Mouse (Mus musculus): ENCODE measurements around the gene Hoxb4.

Gene Hoxb4

GRCm38 (mm10) chr11:96316696-96317607, 1.1 kb upstream of the Hoxb4 start:
- DNase-seq, result no peak

- DNase-seq, result peak; percentile 92
These were observed 452 bp downstream of the Hoxb4 start for GRCm38 (mm10) chr11:96318368-96319070.

GRCm38 (mm10) chr11:96319071-96319902, 1.2 kb downstream of the Hoxb4 start:
- DNase-seq, result peak; percentile 84

- peak; percentile 77 for DNase-seq
These were observed 1.8 kb downstream of the Hoxb4 start for GRCm38 (mm10) chr11:96319910-96320309.

- DNase-seq, result no peak
These were observed 2.6 kb downstream of the Hoxb4 start for GRCm38 (mm10) chr11:96320688-96321087.

GRCm38 (mm10) chr11:96321846-96322245, 3.8 kb downstream of the Hoxb4 start:
- no peak for DNase-seq

- DNase-seq, result no peak
These were observed 4.7 kb downstream of the Hoxb4 start for GRCm38 (mm10) chr11:96322738-96323137.

GRCm38 (mm10) chr11:96323154-96323553, 5.1 kb downstream of the Hoxb4 start, which contains the start of gene Hoxb3:
Hoxb3 (plus strand) TSS chr11:96323326.
- no peak for DNase-seq

GRCm38 (mm10) chr11:96324125-96324524, 6.1 kb downstream of the Hoxb4 start:
- DNase-seq, result no peak

GRCm38 (mm10) chr11:96324965-96325364, 6.9 kb downstream of the Hoxb4 start:
- no peak for DNase-seq

- DNase-seq, result no peak
These were observed 7.7 kb downstream of the Hoxb4 start for GRCm38 (mm10) chr11:96325747-96326212.

- DNase-seq, result no peak
These were observed 8.6 kb downstream of the Hoxb4 start for GRCm38 (mm10) chr11:96326705-96327104.

- no peak for DNase-seq
These were observed 9.1 kb downstream of the Hoxb4 start for GRCm38 (mm10) chr11:96327122-96327521.

- DNase-seq, result no peak
These were observed 9.7 kb downstream of the Hoxb4 start for GRCm38 (mm10) chr11:96327750-96328149.

- DNase-seq, result no peak
These were observed 10.5 kb downstream of the Hoxb4 start for GRCm38 (mm10) chr11:96328605-96329004.

GRCm38 (mm10) chr11:96332105-96332504, 14.0 kb downstream of the Hoxb4 start:
- no peak for DNase-seq

- no peak for DNase-seq
These were observed 14.6 kb downstream of the Hoxb4 start for GRCm38 (mm10) chr11:96332618-96333032.

- DNase-seq, result no peak
These were observed 15.4 kb downstream of the Hoxb4 start for GRCm38 (mm10) chr11:96333241-96334001.

GRCm38 (mm10) chr11:96334002-96334364, 15.9 kb downstream of the Hoxb4 start:
- no peak for DNase-seq

- no peak for DNase-seq
These were observed 16.9 kb downstream of the Hoxb4 start for GRCm38 (mm10) chr11:96334998-96335397.

GRCm38 (mm10) chr11:96336597-96336996, 18.5 kb downstream of the Hoxb4 start:
- no peak for DNase-seq

GRCm38 (mm10) chr11:96337026-96337425, 19.0 kb downstream of the Hoxb4 start:
- DNase-seq, result no peak
